In the genomic region with DNA sequence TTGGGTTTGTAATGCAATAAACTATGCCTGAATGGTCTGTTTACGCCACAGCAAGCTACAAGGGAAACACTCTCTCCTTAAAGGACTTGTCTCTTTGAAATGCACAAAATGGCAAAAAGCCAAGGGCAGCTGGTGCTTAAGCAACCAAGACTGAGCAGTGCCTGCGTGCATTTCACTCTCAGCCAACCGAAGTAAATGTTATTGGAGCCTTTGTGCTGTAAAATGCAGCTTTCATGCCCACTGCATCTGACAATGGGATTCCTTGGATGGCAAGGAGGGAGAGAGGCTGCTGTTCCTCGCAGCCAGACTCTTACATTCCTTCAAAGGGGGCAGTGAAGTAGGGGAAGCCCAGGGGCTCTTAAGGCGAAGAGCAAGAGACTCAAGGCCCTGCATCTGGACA, we compare ENCODE assay signal across 9 mouse cellular contexts.
A peak's percentile ranks its signal among the peaks of the same experiment; 100 is the strongest.
DNase-seq lines count a peak whose midpoint lies in the region; ATAC-seq lines count a peak whose summit lies in the region.
"Had no signal": no experiment of that assay in that cellular context is flagged by ENCODE, and none has a peak within 500 bp of the region (broad histone marks: within the 10 kb centered on the region; RNA-seq: fewer than 3 reads in every experiment).

No protein-coding gene starts in this region.

- no peaks in the 10 kb centered on the region for H3K4me1 ChIP-seq in liver, embryonic 11.5 days (replicated peaks; ENCODE audit: control insufficient read depth, insufficient read depth, low read length)

- 48% methylated on average over 5 of the region's 5 CpGs for WGBS in liver, embryonic 11.5 days

- H3K27me3 ChIP-seq in liver, embryonic 11.5 days (replicated peaks; ENCODE audit: control insufficient read depth, insufficient read depth, low read length), result no peaks in the 10 kb centered on the region

- no peaks in the 10 kb centered on the region for H3K36me3 ChIP-seq in liver, embryonic 11.5 days (ENCODE audit: control insufficient read depth, insufficient read depth, low read length)

- no peak for ATAC-seq in liver, embryonic 11.5 days (replicated peaks; ENCODE audit: low FRiP score)

- H3K9ac ChIP-seq in liver, embryonic 11.5 days (ENCODE audit: low read depth, low read length), result no peak overlapping the region

- H3K27ac ChIP-seq in liver, embryonic 11.5 days (ENCODE audit: low read depth, low read length), result no peak overlapping the region

- peak; percentile 31 for DNase-seq in layer of hippocampus, adult 11-12 months (ENCODE audit: low spot score)
- DNase-seq in layer of hippocampus, postnatal 25 days (ENCODE audit: extremely low spot score in 1 of 2, low spot score in 1 of 2), result no peak
- DNase-seq in adrenal gland, postnatal 10 days, result peak; percentile 59
- peak; percentile 43 for DNase-seq in forelimb bud, embryonic 11.5 days (ENCODE audit: low read depth, low spot score)
- DNase-seq in lung, postnatal 10 days, result peak; percentile 42
- no peak for DNase-seq in T-cell, adult 2 months (ENCODE audit: low spot score)
- DNase-seq in liver, embryonic 11.5 days (ENCODE audit: low spot score), result no peak
- DNase-seq in spleen, postnatal 14 days (ENCODE audit: low spot score in 2 of 2), result no peak

- no peaks in the 10 kb centered on the region for H3K9me3 ChIP-seq in liver, embryonic 11.5 days (ENCODE audit: control insufficient read depth, low read length)

- H3K4me3 ChIP-seq in liver, embryonic 11.5 days (ENCODE audit: low read depth, low read length), result no peak overlapping the region
- H3K4me3 ChIP-seq: erythroblast, embryonic 14.5 days had no signal

- no peak overlapping the region for H3K4me2 ChIP-seq in liver, embryonic 11.5 days

Comparison
In these comparisons a context has a peak if more than half of its experiments do, and no peak if none do; other contexts are left out.
1. DNase-seq: peak in layer of hippocampus, adult 11-12 months (single experiment), adrenal gland, postnatal 10 days (single experiment), forelimb bud, embryonic 11.5 days (single experiment) and lung, postnatal 10 days (single experiment); none in layer of hippocampus, postnatal 25 days (0 of 2), T-cell, adult 2 months (single experiment), liver, embryonic 11.5 days (single experiment) and spleen, postnatal 14 days (0 of 2).